Mouse (Mus musculus): ENCODE measurements around the gene Stk24. TPM values are rescaled to one million over a fixed set of nuclear protein-coding genes. Genes with fewer than 3 reads are reported as not detected.

Gene Stk24
- total and polyA plus RNA-seq, 3 experiments, result 21.4 to 75.6 (median 70.2) TPM

DNA sequence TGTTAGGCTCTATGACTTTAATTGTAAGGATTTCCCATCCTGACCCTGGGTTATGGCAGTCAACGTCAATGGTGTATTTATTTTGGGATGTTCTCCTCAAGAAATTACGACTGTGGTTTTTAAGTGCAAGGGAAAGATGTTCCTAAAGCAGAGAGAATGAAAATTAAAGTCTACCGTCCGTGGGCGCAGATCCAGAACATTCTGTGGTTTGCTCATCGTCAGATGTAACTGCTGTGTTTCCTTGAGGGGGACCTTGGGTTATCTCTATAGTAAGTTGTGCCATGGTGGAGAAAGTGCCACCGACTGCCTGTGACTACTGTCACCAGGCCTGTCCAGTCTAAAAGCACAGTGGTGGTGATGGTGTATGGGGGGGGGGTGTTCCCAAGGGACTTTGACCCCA, 122.9 kb downstream of the Stk24 start:
- Histone ChIP-seq H3K36me3 (ENCODE audit: control insufficient read depth, insufficient read depth, low read length) (no peaks in the 10 kb centered on the region), H3K27ac (no peak overlapping the region), H3K9ac (ENCODE audit: low read depth, low read length) (no peak overlapping the region), H3K4me3 (no peak overlapping the region), H3K4me1 (ENCODE audit: control insufficient read depth, insufficient read depth, low read length) (no peaks in the 10 kb centered on the region), H3K79me2 (replicated peaks; ENCODE audit: control insufficient read depth, insufficient read depth, low read length) (no peaks in the 10 kb centered on the region), H3K27me3 (ENCODE audit: control insufficient read depth, insufficient read depth, low read length) (no peaks in the 10 kb centered on the region)
- 76% methylated on average over 7 of the region's 7 CpGs for WGBS
- DNase-seq, result no peak
- no peak for TF ChIP-seq CTCF (IDR thresholded peaks at IDR 0.05)
- no peak for TF ChIP-seq POLR2A (IDR thresholded peaks at IDR 0.05; ENCODE audit: insufficient read depth, low read depth, low read length)
- TF ChIP-seq EP300 (IDR thresholded peaks at IDR 0.05; ENCODE audit: insufficient read depth, low read depth, low read length), result no peak
- intact Hi-C loops (cut with DNase I), result no loop called here

DNA sequence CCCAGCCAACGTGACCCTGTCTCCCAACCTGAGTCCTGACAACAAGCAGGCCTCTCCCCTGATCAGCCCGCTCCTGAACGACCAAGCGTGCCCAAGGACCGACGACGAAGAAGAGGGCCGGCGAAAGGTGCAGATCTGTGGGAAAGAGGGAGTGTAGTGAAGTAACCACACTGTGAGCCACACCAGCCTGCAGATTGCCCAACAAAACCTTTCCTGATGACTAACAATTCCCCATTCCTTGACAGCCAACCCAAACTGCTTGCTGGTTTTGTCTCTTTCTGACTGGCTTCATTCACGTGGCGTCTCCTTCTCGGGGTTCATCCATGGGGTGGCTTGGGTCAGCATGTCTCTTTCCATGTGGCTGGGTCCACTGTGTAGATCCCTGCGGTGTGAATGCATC, 124.3 kb downstream of the Stk24 start:
- no peak for DNase-seq
- intact Hi-C loops (cut with DNase I), result no loop called here
- H3K4me3 ChIP-seq, result no peak overlapping the region
- no peaks in the 10 kb centered on the region for H3K27me3 ChIP-seq (ENCODE audit: control insufficient read depth, insufficient read depth, low read length)
- TF ChIP-seq POLR2A (IDR thresholded peaks at IDR 0.05; ENCODE audit: insufficient read depth, low read depth, low read length) (no peak), CTCF (IDR thresholded peaks at IDR 0.05) (no peak), EP300 (IDR thresholded peaks at IDR 0.05; ENCODE audit: insufficient read depth, low read depth, low read length) (no peak)
- no peaks in the 10 kb centered on the region for H3K79me2 ChIP-seq (replicated peaks; ENCODE audit: control insufficient read depth, insufficient read depth, low read length)
- no peak overlapping the region for H3K9ac ChIP-seq (ENCODE audit: low read depth, low read length)
- WGBS, result 84% methylated on average over 13 of the region's 13 CpGs
- no peaks in the 10 kb centered on the region for H3K4me1 ChIP-seq (ENCODE audit: control insufficient read depth, insufficient read depth, low read length)
- no peak overlapping the region for H3K27ac ChIP-seq
- no peaks in the 10 kb centered on the region for H3K36me3 ChIP-seq (ENCODE audit: control insufficient read depth, insufficient read depth, low read length)

DNA sequence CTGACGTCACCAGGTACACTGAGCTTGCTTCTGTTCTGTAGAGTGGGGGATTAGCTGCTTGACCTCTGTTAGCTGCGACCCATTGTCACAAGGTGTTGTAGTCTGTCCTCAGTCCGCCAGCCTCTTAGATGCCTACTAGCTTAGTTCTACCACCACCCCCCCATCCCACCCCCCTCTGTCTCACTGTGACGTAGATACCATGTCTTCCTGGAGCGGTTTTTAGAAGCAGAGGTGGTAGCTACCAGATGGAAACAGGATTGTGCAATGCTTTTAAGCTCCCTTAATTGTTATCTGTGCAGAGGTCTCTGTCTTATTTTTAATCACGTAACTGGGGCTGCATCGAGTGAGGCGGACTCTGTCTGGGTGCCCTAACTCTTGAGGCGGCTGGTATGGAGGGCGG, 124.9 kb downstream of the Stk24 start:
- Histone ChIP-seq H3K79me2 (replicated peaks; ENCODE audit: control insufficient read depth, insufficient read depth, low read length) (no peaks in the 10 kb centered on the region), H3K27ac (no peak overlapping the region), H3K36me3 (ENCODE audit: control insufficient read depth, insufficient read depth, low read length) (no peaks in the 10 kb centered on the region), H3K9ac (ENCODE audit: low read depth, low read length) (no peak overlapping the region), H3K27me3 (ENCODE audit: control insufficient read depth, insufficient read depth, low read length) (no peaks in the 10 kb centered on the region), H3K4me1 (ENCODE audit: control insufficient read depth, insufficient read depth, low read length) (no peaks in the 10 kb centered on the region), H3K4me3 (no peak overlapping the region)
- intact Hi-C loops (cut with DNase I), result no loop called here
- TF ChIP-seq EP300 (IDR thresholded peaks at IDR 0.05; ENCODE audit: insufficient read depth, low read depth, low read length), result no peak
- no peak for TF ChIP-seq CTCF (IDR thresholded peaks at IDR 0.05)
- no peak for TF ChIP-seq POLR2A (IDR thresholded peaks at IDR 0.05; ENCODE audit: insufficient read depth, low read depth, low read length)
- WGBS, result 90% methylated on average over 10 of the region's 10 CpGs
- no peak for DNase-seq

DNA sequence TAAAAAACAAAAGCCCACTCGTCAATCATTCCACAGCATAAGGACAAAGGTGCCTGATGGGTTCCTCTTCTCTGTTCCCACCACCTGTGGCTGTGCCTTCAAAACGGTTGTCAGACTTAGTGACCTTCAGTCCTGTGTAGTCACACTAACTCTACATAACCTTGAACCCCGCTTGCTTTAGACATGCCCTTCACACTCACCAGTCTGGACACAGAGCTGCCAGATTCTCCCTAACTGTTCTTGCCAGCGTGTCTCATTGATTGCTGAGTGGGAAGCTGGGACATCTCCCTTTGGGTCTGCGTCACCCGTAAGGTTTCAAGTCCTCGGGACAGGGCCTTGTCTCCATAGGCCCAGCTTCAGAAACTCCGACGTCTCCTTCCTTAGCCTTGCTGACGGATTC, 127.3 kb downstream of the Stk24 start:
- Histone ChIP-seq H3K4me3 (no peak overlapping the region), H3K27ac (no peak overlapping the region), H3K9ac (ENCODE audit: low read depth, low read length) (no peak overlapping the region), H3K4me1 (ENCODE audit: control insufficient read depth, insufficient read depth, low read length) (0 out of 2 replicates have a peak, but pooled peaks cover 1% of the 10 kb centered on the region), H3K27me3 (ENCODE audit: control insufficient read depth, insufficient read depth, low read length) (no peaks in the 10 kb centered on the region), H3K36me3 (ENCODE audit: control insufficient read depth, insufficient read depth, low read length) (no peaks in the 10 kb centered on the region), H3K79me2 (replicated peaks; ENCODE audit: control insufficient read depth, insufficient read depth, low read length) (no peaks in the 10 kb centered on the region)
- TF ChIP-seq EP300 (IDR thresholded peaks at IDR 0.05; ENCODE audit: insufficient read depth, low read depth, low read length), result no peak
- TF ChIP-seq POLR2A (IDR thresholded peaks at IDR 0.05; ENCODE audit: insufficient read depth, low read depth, low read length), result no peak
- TF ChIP-seq CTCF (IDR thresholded peaks at IDR 0.05), result no peak
- DNase-seq, result no peak
- 88% methylated on average over 10 of the region's 10 CpGs for WGBS
- intact Hi-C loops (cut with DNase I), result no loop called here

DNA sequence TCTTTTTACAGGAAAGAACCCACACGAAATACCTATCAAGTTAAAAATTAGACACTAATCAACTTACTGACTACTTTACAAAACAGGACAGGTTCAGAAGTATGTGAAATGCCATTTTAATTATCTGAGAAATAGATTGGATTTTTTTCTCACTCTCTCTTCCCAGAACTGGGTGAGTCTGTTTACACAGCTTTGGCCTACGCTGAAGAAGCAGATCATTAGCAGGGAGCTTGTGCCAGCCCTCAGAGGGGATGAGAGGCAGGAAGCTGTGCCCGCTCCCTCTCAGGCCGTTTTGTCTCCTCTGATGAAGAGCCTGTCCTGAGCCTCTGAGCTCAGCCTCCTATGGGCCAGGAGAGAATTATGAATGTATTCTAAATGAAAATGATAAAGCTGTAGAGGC, 128.1 kb downstream of the Stk24 start:
- intact Hi-C loops (cut with DNase I), result no loop called here
- Histone ChIP-seq H3K27ac (no peak overlapping the region), H3K9ac (ENCODE audit: low read depth, low read length) (no peak overlapping the region), H3K4me1 (ENCODE audit: control insufficient read depth, insufficient read depth, low read length) (0 out of 2 replicates have a peak, but pooled peaks cover 1% of the 10 kb centered on the region), H3K4me3 (no peak overlapping the region), H3K27me3 (ENCODE audit: control insufficient read depth, insufficient read depth, low read length) (no peaks in the 10 kb centered on the region), H3K36me3 (ENCODE audit: control insufficient read depth, insufficient read depth, low read length) (no peaks in the 10 kb centered on the region), H3K79me2 (replicated peaks; ENCODE audit: control insufficient read depth, insufficient read depth, low read length) (no peaks in the 10 kb centered on the region)
- no peak for DNase-seq
- no peak for TF ChIP-seq POLR2A (IDR thresholded peaks at IDR 0.05; ENCODE audit: insufficient read depth, low read depth, low read length)
- no peak for TF ChIP-seq EP300 (IDR thresholded peaks at IDR 0.05; ENCODE audit: insufficient read depth, low read depth, low read length)
- TF ChIP-seq CTCF (IDR thresholded peaks at IDR 0.05), result no peak
- 79% methylated on average over 4 of the region's 4 CpGs for WGBS

DNA sequence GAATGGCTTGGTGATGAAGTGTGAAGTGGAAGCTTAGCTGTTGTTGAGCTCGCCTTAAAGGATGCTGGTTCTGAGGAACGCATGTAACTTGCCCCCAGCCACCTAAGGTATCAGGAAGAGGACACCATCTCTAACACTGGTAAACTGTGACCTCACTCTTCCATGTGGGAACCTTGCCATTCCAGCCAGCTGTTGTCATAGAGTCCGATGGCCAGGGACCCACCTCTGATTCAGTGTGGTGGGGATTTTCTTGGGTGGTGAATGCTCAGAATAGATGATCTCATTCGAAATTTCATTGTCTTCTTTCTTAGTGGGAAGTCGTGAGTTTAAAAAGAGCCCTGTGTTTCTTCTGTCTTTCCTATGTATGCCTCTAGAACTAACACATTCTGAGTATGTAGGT, 128.7 kb downstream of the Stk24 start:
- Histone ChIP-seq H3K79me2 (replicated peaks; ENCODE audit: control insufficient read depth, insufficient read depth, low read length) (no peaks in the 10 kb centered on the region), H3K27ac (no peak overlapping the region), H3K36me3 (ENCODE audit: control insufficient read depth, insufficient read depth, low read length) (no peaks in the 10 kb centered on the region), H3K9ac (ENCODE audit: low read depth, low read length) (no peak overlapping the region), H3K27me3 (ENCODE audit: control insufficient read depth, insufficient read depth, low read length) (no peaks in the 10 kb centered on the region), H3K4me3 (no peak overlapping the region), H3K4me1 (ENCODE audit: control insufficient read depth, insufficient read depth, low read length) (0 out of 2 replicates have a peak, but pooled peaks cover 1% of the 10 kb centered on the region)
- DNase-seq, result no peak
- WGBS, result 69% methylated on average over 5 of the region's 5 CpGs
- intact Hi-C loops (cut with DNase I), result no loop called here
- no peak for TF ChIP-seq POLR2A (IDR thresholded peaks at IDR 0.05; ENCODE audit: insufficient read depth, low read depth, low read length)
- TF ChIP-seq EP300 (IDR thresholded peaks at IDR 0.05; ENCODE audit: insufficient read depth, low read depth, low read length), result no peak
- no peak for TF ChIP-seq CTCF (IDR thresholded peaks at IDR 0.05)
